Mouse (Mus musculus) left cerebral cortex, adult 6 months (tissue): ENCODE measurements around the gene Gm3239. TPM values are rescaled to one million over a fixed set of nuclear protein-coding genes. Genes with fewer than 3 reads are reported as not detected.

Source experiments
- long read RNA-seq, 2 experiments: library from polyadenylated mRNA; unstranded; transcript quantifications; one replicate each; pipeline ENCODE4 v2.0.0; 2019 to 2020
- polyA plus RNA-seq: library from polyadenylated mRNA; unstranded; fragments of <200 nt; fragmentation: Nextera tagmentation; gene quantifications from 2 replicates; pipeline ENCODE4 v1.2.3, GENCODE M21; 2021

The Gm3239 gene
- 0.25 and 0.49 TPM in 2 replicates for polyA plus RNA-seq
- long read RNA-seq, experiment 1, partial matches to known transcripts = 0 of 5 reads
- long read RNA-seq, experiment 1, other reads (novel, unspliced or antisense) = 5 of 5 reads
- long read RNA-seq, experiment 2 = 0 reads

GRCm38 (mm10) chr14:4663892-4664291 lies at the start of gene Gm3239:
Gm3239 (plus strand) TSS chr14:4664192.

GRCm38 (mm10) chr14:4632052-4632451 lies 31.9 kb upstream of the Gm3239 start, which contains the start of gene Gm8159:
Gm8159 (plus strand) TSS chr14:4632352.

GRCm38 (mm10) chr14:4708938-4709337 lies 44.9 kb downstream of the Gm3239 start, which contains the start of gene Gm7876:
Gm7876 (plus strand) TSS chr14:4709238.

Other genes starting within 250 kb of the Gm3239 start
- gene Gm3164, start 248.7 kb upstream of the Gm3239 start, polyA plus RNA-seq = 0.18 and 0.20 TPM in 2 replicates
- gene Gm3173, start 233.2 kb upstream of the Gm3239 start, polyA plus RNA-seq = not detected in 2 replicates
- gene Gm3182, start 182.4 kb upstream of the Gm3239 start, polyA plus RNA-seq = not detected in 2 replicates
- not detected in 2 replicates for gene Gm3047, start 108.8 kb upstream of the Gm3239 start, polyA plus RNA-seq
- not detected in 2 replicates for gene Gm8159, start 31.8 kb upstream of the Gm3239 start, polyA plus RNA-seq
- gene Gm7876, start 45.0 kb downstream of the Gm3239 start, polyA plus RNA-seq = not detected in 2 replicates
- 0.30 and 0.39 TPM in 2 replicates for gene Gm3252, start 62.6 kb downstream of the Gm3239 start, polyA plus RNA-seq
- gene Gm9602, start 112.1 kb downstream of the Gm3239 start, polyA plus RNA-seq = not detected in 2 replicates
- not detected in 2 replicates for gene Gm3269, start 173.9 kb downstream of the Gm3239 start, polyA plus RNA-seq
- 0.23 TPM in 1 of 2 replicates, not detected in the other for gene Gm3264, start 191.4 kb downstream of the Gm3239 start, polyA plus RNA-seq
- not detected in 2 replicates for gene Gm3278, start 228.2 kb downstream of the Gm3239 start, polyA plus RNA-seq